Mouse (Mus musculus): ENCODE measurements around the gene Npm1.

GRCm38 (mm10) chr11:33198351-33199116, 35.5 kb upstream of the Npm1 start:
- TF ChIP-seq CTCF (IDR thresholded peaks at IDR 0.05) (no peak), POLR2A (IDR thresholded peaks at IDR 0.05; ENCODE audit: insufficient read depth, low read depth, low read length) (no peak), EP300 (IDR thresholded peaks at IDR 0.05; ENCODE audit: insufficient read depth, low read depth, low read length) (no peak)

Measured in heart, adult 2 months (tissue).